Mouse (Mus musculus) hindbrain, postnatal 0 days (tissue): ENCODE results near the gene Ripply3. TPM values are rescaled to one million over a fixed set of nuclear protein-coding genes. Genes with fewer than 3 reads are reported as not detected.

ENCODE experiments used
- ATAC-seq: fragments of 200-750 bp; cut with Nextera tagmentation; 2 replicates; pipeline ENCODE4 v1.8.0; 2017; ENCODE audit warnings: mild to moderate bottlenecking, moderate TSS enrichment, moderate library complexity
- DNase-seq: peaks from one replicate; pipeline ENCODE4 v3.0.0-alpha.2; 2015; ENCODE audit warnings: low spot score
- H3K27ac ChIP-seq: fragments of 300-500 bp; sonication (generic); 2 replicates; pipeline ENCODE4 v1.5.1; 2014; ENCODE audit warnings: mild to moderate bottlenecking
- H3K27me3 ChIP-seq: fragments of 300-500 bp; sonication (generic); 2 replicates; pipeline ENCODE4 v1.6.1; 2014; ENCODE audit warnings: low read length, mixed read lengths; ENCODE audit not compliant: insufficient read depth
- H3K36me3 ChIP-seq: fragments of 300-500 bp; sonication (generic); 2 replicates; pipeline ENCODE4 v1.6.1; 2014; ENCODE audit warnings: low read length, mixed read lengths; ENCODE audit not compliant: insufficient read depth
- H3K4me1 ChIP-seq: fragments of 300-500 bp; sonication (generic); 2 replicates; pipeline ENCODE4 v1.6.1; 2014; ENCODE audit warnings: antibody characterized with exemption, low read length, mixed read lengths; ENCODE audit not compliant: insufficient read depth
- H3K4me2 ChIP-seq: fragments of 300-500 bp; sonication (generic); 2 replicates; pipeline ENCODE4 v1.6.1; 2014; ENCODE audit warnings: low read depth, mild to moderate bottlenecking, low read length, moderate library complexity, mixed read lengths
- H3K4me3 ChIP-seq: fragments of 300-500 bp; sonication (generic); 2 replicates; pipeline ENCODE4 v1.5.1; 2014; ENCODE audit warnings: low read length
- H3K9ac ChIP-seq: fragments of 300-500 bp; sonication (generic); replicated peaks from 2 replicates; pipeline ENCODE4 v1.6.1; 2014; ENCODE audit warnings: mild to moderate bottlenecking, low read length, moderate library complexity, mixed read lengths
- H3K9me3 ChIP-seq: fragments of 300-500 bp; sonication (generic); 2 replicates; pipeline ENCODE4 v1.6.1; 2016; ENCODE audit warnings: low read length, mixed read lengths
- CTCF ChIP-seq: IDR thresholded peaks from 2 replicates; pipeline ENCODE4 v1.5.1; 2016; ENCODE audit warnings: antibody characterized with exemption, control low read depth, low read depth
- WGBS: fragments of 180-500 bp; shearing (Covaris S2); extraction: QIAGEN DNeasy Blood & Tissue Kit; methylation state at CpG from one replicate; pipeline ENCODE4 v1.1.7; 2014; 5-methylcytosine and 5-hydroxymethylcytosine counted together
- polyA plus RNA-seq: library from polyadenylated mRNA; unstranded; fragments of >200 nt; fragmentation: Nextera tagmentation; extraction: Ambion mirVana; gene quantifications from 2 replicates; pipeline ENCODE4 v1.2.1, GENCODE M21; 2015
- total RNA-seq: library from RNA; depleted of rRNA; stranded (reverse); fragments of >200 nt; gene quantifications from 2 replicates; pipeline ENCODE4 v1.2.3, GENCODE M21; 2014

Ripply3 gene
- total and polyA plus RNA-seq, 2 experiments from 2014 or later = 0.91 to 2.2 TPM

DNA sequence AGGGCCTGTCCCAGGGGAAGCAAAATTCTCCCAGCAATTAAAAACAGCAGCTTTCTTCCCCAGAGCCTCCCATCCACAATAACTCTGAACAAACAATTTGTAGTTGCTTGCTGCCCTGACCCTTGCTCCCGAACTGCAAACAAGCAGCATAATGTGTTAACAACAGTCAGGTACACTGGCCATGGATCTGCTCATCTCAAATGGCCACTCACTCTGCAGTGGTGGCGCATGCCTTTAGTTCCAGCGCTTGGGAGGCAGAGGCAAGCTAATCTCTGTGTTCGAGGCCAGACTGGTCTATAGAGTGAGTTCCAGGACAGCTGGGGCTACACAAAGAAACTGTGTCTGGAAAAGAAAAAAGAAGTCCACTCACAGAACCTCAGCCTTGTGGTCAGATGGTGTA is 37.1 kb upstream of the Ripply3 start:
- H3K27ac ChIP-seq = no peak overlapping the region
- H3K9ac ChIP-seq = no peak overlapping the region
- H3K4me3 ChIP-seq = no peak overlapping the region
- DNase-seq (no peak), ATAC-seq (no peak)
- WGBS = 87% methylated on average over 4 of the region's 4 CpGs
- H3K27me3 ChIP-seq = no peaks in the 10 kb centered on the region
- no peaks in the 10 kb centered on the region for H3K36me3 ChIP-seq
- TF ChIP-seq CTCF = no peak
- no peak overlapping the region for H3K4me2 ChIP-seq
- H3K4me1 ChIP-seq = no peaks in the 10 kb centered on the region
- H3K9me3 ChIP-seq = no peaks in the 10 kb centered on the region

DNA sequence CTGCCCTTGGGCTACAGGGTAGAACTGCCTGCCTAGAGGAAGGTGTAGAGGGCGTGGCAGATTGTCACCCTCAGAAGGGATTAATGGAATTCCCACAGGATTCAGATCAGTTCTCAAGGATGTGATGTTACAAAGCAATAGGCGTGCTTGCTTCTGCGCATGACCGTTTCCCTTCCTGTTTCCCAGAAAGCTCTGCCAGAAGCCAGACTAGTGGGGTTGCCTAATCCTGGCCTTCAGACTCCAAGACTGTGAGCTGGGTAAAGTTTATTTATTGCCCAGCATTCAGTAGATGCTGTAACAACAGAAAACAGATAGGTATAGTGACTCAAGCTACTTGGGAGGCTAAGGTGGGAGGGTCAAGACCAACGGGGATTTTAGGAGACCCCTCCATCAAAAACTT is 30.1 kb upstream of the Ripply3 start:
- ATAC-seq = no peak
- H3K9ac ChIP-seq = no peak overlapping the region
- H3K27me3 ChIP-seq = no peaks in the 10 kb centered on the region
- no peaks in the 10 kb centered on the region for H3K36me3 ChIP-seq
- H3K4me3 ChIP-seq = no peak overlapping the region
- H3K4me2 ChIP-seq = no peak overlapping the region
- no peak overlapping the region for H3K27ac ChIP-seq
- H3K9me3 ChIP-seq = no peaks in the 10 kb centered on the region
- no peak for TF ChIP-seq CTCF
- 89% methylated on average over 5 of the region's 5 CpGs for WGBS
- no peak for DNase-seq
- H3K4me1 ChIP-seq = peaks cover 2% of the 10 kb centered on the region; the same call in 1 of the 2 replicates

GRCm38 (mm10) chr16:94299210-94299609 is 29.0 kb upstream of the Ripply3 start:
- no peak overlapping the region for H3K4me2 ChIP-seq
- peaks cover 3% of the 10 kb centered on the region; the same call in 1 of the 2 replicates for H3K4me1 ChIP-seq
- no peak for ATAC-seq
- H3K9ac ChIP-seq = no peak overlapping the region
- H3K9me3 ChIP-seq = no peaks in the 10 kb centered on the region
- no peaks in the 10 kb centered on the region for H3K27me3 ChIP-seq
- WGBS = 64% methylated on average over 4 of the region's 4 CpGs
- no peaks in the 10 kb centered on the region for H3K36me3 ChIP-seq
- DNase-seq = no peak
- no peak overlapping the region for H3K4me3 ChIP-seq
- TF ChIP-seq CTCF = no peak
- no peak overlapping the region for H3K27ac ChIP-seq

DNA sequence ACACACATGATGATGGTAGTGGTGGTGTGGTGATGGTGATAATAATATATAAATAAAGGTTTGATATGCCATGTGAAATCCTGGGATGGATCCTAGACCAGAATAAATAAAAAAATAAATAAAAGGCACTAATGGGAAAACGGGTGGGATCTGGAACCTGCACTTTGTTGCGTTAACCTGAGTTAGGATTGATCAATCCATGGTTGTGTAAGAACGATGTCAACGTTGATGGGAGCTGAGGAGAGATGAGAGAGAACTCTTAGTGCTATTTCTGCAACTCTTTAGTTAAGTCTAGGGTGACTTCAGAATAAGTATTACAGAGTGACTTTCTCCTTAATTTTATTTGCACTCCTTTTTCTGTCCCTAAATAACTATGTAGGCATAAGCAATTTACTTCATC is 27.0 kb upstream of the Ripply3 start:
- no peak for TF ChIP-seq CTCF
- 93% methylated on average over 4 of the region's 4 CpGs for WGBS

DNA sequence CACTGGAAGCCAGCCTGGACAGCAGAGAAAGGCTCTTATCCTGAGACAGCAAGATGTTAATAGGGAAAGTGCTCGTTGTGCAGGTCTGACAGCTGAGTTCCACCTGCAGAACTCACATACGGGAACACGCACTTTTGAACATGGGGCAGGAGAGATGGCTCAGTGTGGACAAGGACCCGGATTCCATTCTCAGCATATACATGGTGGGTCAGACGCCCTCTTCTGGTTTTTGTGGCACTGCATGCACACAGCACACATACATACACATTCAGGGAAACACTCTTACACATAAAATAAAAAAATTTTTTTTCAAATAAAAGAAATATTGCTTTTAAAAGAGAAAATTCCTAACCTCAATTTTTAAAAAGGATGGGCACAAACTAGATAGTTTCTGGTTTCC is 26.5 kb upstream of the Ripply3 start:
- DNase-seq (no peak), ATAC-seq (no peak)
- 90% methylated on average over 5 of the region's 5 CpGs for WGBS
- no peaks in the 10 kb centered on the region for H3K9me3 ChIP-seq
- H3K36me3 ChIP-seq = no peaks in the 10 kb centered on the region
- no peak overlapping the region for H3K27ac ChIP-seq
- H3K9ac ChIP-seq = no peak overlapping the region
- H3K4me2 ChIP-seq = no peak overlapping the region
- peaks cover 3% of the 10 kb centered on the region; the same call in 1 of the 2 replicates for H3K4me1 ChIP-seq
- H3K27me3 ChIP-seq = no peaks in the 10 kb centered on the region
- no peak overlapping the region for H3K4me3 ChIP-seq
- TF ChIP-seq CTCF = peak; percentile 29

More for the DNA sequence above, 27.0 kb upstream of the Ripply3 start:
- Histone ChIP-seq H3K4me3 (no peak overlapping the region), H3K9me3 (no peaks in the 10 kb centered on the region), H3K9ac (no peak overlapping the region), H3K36me3 (no peaks in the 10 kb centered on the region), H3K4me2 (no peak overlapping the region), H3K4me1 (peaks cover 3% of the 10 kb centered on the region; the same call in 1 of the 2 replicates), H3K27ac (no peak overlapping the region), H3K27me3 (no peaks in the 10 kb centered on the region)
- ATAC-seq (no peak), DNase-seq (no peak)

GRCm38 (mm10) chr16:94302274-94303202 is 25.7 kb upstream of the Ripply3 start:
- Histone ChIP-seq H3K9ac (peak overlapping the region; percentile 48), H3K4me1 (peaks cover 3% of the 10 kb centered on the region; the same call in 1 of the 2 replicates), H3K36me3 (no peaks in the 10 kb centered on the region), H3K4me2 (peak overlapping the region; percentile 58), H3K9me3 (no peaks in the 10 kb centered on the region), H3K4me3 (peak overlapping the region; percentile 25), H3K27me3 (no peaks in the 10 kb centered on the region), H3K27ac (peak overlapping the region; percentile 74)
- DNase-seq (peak; percentile 64), ATAC-seq (peak; percentile 82)
- 5% methylated on average over 30 of the region's 30 CpGs for WGBS
- peak; percentile 53 for TF ChIP-seq CTCF

- Histone ChIP-seq H3K27me3 (no peaks in the 10 kb centered on the region), H3K9me3 (no peaks in the 10 kb centered on the region), H3K4me2 (peak overlapping the region; percentile 58), H3K9ac (peak overlapping the region; percentile 48), H3K27ac (peak overlapping the region; percentile 74), H3K4me3 (peak overlapping the region; percentile 25), H3K36me3 (no peaks in the 10 kb centered on the region), H3K4me1 (peaks cover 3% of the 10 kb centered on the region; the same call in 1 of the 2 replicates)
- 26% methylated on average over 6 of the region's 6 CpGs for WGBS
- ATAC-seq (no peak; the same call in 1 of the 2 replicates), DNase-seq (no peak)
- TF ChIP-seq CTCF = no peak
Measured at GRCm38 (mm10) chr16:94303203-94303535, 25.1 kb upstream of the Ripply3 start.
